Mouse (Mus musculus): ENCODE data around the gene Rergl.
A peak's percentile ranks its signal among the peaks of the same experiment; 100 is the strongest.

Rergl gene

DNA sequence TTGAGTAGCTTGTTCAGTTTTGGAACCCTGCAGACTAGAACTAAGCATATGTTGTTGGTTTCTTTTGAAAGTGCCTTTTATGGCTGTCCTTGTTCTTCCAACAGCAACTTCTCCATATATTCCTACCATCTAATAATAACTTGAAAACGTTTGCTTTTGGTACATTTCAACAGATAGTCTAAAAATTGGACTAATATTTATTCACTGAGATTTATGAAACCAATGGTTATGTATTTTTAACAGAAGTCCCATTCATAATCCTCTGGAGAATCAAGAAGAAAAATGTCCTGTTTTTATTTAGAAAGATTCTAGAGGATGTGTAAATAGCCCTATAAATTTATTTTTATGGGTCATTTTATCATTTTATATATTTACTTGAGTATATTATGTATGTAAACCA is at the start of gene Rergl:
Gene Rergl (minus strand): TSS at position 101 of the 400 bp plus-strand sequence.
- no peak for DNase-seq (ENCODE audit: low read depth)

DNA sequence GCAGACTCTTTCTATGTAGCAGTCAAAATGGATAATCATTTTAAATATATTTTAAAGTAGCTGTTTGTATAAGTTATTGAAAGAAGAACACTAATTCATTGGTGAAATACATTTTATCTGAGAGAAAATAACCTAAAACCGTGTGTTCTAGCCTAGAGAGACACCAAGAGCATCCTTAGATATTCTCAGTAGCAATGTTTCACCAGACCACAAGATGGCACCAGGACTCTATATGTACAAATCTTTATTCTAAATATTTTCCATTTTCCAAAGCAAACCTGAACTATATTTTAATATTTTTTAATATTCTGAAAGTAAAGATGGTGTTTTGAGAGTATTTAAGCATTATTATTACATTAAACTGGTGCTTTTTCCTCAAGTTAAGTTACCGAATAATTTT is 36.7 kb upstream of the Rergl start:
- DNase-seq (ENCODE audit: low read depth) = peak; percentile 44

DNA sequence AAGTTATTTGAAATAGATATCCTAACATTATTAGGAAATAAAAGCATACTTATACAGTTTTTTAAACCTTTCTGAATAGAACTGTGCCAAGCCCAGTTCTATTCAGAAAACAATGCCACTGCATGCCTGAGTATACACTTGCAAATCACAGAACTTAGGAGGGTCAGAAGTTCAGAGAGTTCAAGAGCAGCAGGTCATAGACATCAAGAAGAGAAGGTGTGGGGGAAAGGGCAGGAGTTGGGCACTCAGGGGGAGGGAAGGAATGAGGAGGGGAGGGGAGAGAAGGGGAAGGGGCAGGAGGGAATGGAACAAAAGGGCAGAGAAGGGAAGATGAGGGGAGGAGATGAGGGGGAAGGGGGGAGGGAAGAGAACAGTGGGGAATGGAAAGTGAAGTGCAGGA is 23.6 kb upstream of the Rergl start:
- DNase-seq (ENCODE audit: low read depth) = no peak

DNA sequence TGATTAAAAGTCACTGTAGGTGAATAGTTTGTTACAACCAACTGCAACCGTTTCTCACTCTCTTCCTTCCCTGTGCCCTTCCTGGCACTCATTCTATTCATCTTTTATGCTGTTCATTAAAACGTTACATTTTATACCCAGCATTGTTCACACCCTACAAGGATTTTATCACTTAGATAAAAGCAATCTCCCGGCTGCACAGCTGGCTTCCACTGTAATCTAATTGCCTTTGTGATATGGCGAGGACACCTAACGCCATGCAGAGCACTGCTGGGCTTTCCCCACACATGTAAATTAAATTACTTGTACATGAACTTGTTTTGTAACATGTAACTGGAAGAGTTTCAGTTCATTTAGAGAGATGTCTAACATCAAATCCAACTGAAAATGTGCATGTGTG is 22.5 kb upstream of the Rergl start:
- DNase-seq (ENCODE audit: low read depth) = no peak

DNA sequence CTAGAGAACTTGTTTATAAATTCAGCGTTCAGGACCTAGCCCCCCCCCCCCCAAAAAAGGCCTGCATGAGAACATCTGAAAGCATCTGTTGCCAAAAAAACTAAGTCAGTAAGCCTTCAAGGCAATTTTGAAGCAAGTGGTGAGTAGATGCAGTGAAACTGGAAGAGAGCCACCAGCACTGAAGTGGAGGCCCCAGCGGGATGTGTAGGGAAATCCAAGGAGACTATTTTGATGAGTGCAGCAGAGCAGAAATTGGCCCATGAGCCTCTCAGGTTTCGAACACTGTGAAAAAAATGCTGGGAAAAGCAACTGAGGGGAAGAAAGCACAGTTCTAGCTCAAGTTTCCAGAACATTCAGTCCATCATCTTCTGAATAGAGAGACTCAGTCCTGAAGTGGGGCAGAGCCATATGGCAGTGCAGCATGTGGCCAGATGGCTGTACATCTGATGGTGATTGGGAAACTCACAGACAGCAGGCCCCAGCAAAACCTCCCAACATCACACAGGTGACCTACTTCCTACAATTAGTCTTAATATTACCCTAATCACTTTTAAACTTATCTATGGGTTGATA is 13.2 kb upstream of the Rergl start:
- DNase-seq (ENCODE audit: low read depth) = no peak

DNA sequence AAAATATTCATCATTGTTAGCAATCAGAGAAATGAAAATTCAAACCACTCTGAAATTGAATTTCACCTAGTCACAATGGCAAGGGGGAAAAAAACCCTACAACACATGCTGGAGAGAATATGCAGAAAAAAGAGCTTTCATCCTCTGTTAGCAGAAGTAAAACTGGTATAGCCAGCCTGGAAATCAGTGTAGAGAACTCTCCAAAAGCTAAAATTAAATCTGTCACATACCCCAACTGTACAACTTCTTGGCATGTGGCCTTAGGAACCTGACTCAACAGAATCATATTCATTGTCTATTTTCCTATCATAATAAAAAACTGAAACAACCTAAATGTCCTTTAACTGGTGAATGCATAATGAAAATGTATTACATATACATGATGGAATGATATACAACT is 22.0 kb downstream of the Rergl start:
- no peak for DNase-seq (ENCODE audit: low read depth)

DNA sequence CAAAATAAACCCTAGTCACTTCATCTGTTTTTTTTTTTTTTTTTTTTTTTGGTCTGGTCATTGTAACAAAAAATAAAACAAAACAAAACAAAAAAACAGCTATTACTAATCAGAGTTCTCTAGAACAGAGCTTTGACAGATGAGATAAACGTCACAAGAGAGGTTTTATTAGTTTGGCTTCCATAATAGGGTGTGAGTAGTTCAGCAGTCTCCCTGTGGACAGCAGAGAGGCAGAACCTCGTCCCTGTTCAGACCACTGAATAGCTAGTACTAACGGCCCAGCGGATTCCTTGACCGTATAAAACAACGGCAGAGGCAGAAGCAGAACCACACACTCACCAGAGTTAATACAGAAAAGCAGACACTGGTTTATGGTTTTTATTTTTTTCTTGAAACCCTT is 36.8 kb downstream of the Rergl start:
- DNase-seq (ENCODE audit: low read depth) = no peak

DNA sequence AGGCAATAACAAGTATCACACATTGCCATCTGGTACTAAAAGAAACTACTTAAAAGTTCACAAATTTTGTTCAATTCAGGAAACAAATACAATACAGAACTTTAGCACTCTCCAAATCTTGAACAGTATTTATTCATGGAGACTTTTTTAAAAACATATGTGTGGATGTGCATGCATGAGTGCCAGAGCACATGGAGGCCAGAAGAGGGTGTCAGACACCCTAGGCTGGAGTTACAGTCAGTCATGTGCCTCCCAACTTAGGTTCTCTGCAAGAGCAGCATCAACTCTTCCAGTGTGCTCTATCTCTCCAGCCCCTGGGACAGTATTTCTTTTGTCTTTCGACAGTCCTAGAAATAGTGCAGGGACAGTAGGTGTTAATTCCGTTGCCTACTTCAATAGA is 37.5 kb downstream of the Rergl start:
- DNase-seq (ENCODE audit: low read depth) = no peak

DNA sequence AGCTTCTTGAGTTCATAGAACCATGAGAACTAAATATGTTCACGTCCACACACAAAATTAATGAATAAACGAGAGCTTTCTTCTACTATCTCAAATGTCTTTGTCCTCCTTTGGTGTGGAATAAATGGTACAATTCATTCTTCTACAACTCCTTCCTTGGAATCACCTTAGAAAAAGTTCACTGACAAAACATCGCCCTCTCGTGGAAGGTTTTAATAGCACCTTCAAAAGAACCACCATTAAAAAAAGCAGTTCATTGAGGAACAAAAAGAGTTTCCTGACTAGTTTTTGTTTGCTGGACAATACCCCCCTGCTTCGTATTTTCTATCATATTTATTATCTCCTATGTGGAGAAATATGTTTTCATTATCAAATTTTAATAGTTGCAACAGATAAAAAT is 40.7 kb downstream of the Rergl start:
- peak; percentile 20 for DNase-seq (ENCODE audit: low read depth)

DNA sequence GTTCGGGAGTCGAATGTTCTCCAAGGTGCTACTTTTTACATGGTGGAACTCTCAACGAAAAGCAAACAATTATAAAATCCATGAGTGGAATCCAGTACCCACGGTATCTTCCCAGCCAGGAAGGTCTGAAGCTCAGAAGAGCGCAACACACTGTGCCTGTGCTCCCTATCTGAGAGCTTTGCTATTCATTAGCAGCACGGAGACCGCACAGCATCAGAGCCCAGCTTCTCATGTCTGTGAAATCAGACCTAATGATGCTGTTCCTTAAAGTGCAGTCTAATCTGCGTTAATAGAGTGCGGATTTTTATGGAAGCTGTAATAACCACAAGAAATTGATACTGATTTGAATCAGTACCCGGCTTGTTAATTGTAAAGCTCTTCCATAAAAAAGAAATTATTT is 41.3 kb downstream of the Rergl start:
- no peak for DNase-seq (ENCODE audit: low read depth)

DNA sequence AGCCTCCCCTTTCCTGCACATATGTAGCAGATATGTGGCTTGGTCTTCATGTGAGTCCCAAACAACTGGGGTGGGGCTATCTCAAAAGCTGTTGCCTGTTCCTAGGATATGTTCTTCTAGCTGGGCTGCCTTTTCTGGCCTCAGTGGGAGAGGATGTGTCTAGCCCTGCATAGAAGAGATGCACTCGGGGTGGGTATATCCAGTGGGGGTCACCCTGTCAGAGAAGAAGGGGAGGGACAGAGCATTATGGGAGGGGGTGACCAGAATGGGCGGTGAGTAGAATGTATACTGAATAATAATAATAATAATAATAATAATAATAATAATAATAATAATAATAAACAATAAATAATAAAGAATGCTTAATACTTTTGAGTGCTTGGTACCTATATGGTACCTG is 57.8 kb downstream of the Rergl start:
- DNase-seq (ENCODE audit: low read depth) = no peak

All from NIH3T3 (cell line).